Mouse (Mus musculus): ENCODE data around the gene Fbxo10.

DNA sequence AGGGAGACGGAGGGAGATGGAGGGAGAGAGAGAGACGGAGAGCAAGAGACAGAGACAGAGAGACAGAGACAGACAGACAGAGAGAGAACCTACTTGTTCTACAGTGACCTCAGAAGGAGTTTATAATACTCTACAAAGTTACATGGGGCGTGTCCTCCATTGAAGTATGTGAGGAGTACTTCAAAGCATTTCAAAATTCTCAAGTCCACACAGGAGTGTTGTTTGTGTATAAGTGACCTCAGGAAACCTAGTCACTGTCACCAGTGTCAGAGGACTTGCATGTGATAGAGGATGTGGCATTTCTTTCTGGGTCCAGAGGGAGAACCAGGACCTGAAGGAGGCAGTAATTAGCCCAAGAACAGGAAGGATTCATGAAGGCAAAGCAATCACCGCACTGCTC, 46.6 kb upstream of the Fbxo10 start:
- no peak for TF ChIP-seq CTCF (IDR thresholded peaks at IDR 0.05; ENCODE audit: low read depth, low read length)
- TF ChIP-seq POLR2A (IDR thresholded peaks at IDR 0.05; ENCODE audit: extremely low read depth, insufficient read depth, low read length): no peak

Data from liver, adult 2 months (tissue).